Comparison of ENCODE assay signal across 27 mouse cellular contexts in genomic region chr1:60810821-60811220, GRCm38 (mm10).
DNase-seq lines count a peak whose midpoint lies in the region; ATAC-seq and TF ChIP-seq lines count a peak whose summit lies in the region.
"Had no signal": no experiment of that assay in that cellular context is flagged by ENCODE, and none has a peak within 500 bp of the region (broad histone marks: within the 10 kb centered on the region; RNA-seq: fewer than 3 reads in every experiment).

No protein-coding gene starts in this region.

- no peak for TF ChIP-seq POLR2A in liver, adult 2 months (IDR thresholded peaks at IDR 0.05; ENCODE audit: extremely low read depth, insufficient read depth, low read length)

- TF ChIP-seq CTCF in liver, adult 2 months (IDR thresholded peaks at IDR 0.05; ENCODE audit: low read depth, low read length): no peak
- TF ChIP-seq CTCF in liver, postnatal 0 days (IDR thresholded peaks at IDR 0.05; ENCODE audit: low read depth): no peak

- H3K4me2 ChIP-seq in liver, postnatal 0 days (ENCODE audit: low read depth, low read length): no peak overlapping the region
- H3K4me2 ChIP-seq: embryonic facial prominence, embryonic 13.5 days; forebrain, embryonic 12.5 days; forebrain, embryonic 15.5 days; heart, embryonic 13.5 days; hindbrain, embryonic 14.5 days had no signal

- TF ChIP-seq EP300 in liver, postnatal 0 days (IDR thresholded peaks at IDR 0.05; ENCODE audit: low read depth): no peak

- no peak for ATAC-seq in liver, postnatal 0 days
- ATAC-seq: forebrain, embryonic 15.5 days; hindbrain, postnatal 0 days; intestine, embryonic 16.5 days; Patski had no signal

- peaks cover 3% of the 10 kb centered on the region for H3K4me1 ChIP-seq in liver, adult 2 months (ENCODE audit: control insufficient read depth, insufficient read depth, low read length)
- no peaks in the 10 kb centered on the region for H3K4me1 ChIP-seq in liver, postnatal 0 days (ENCODE audit: insufficient read depth)
- peaks cover 2% of the 10 kb centered on the region; the same call in 1 of the 2 replicates for H3K4me1 ChIP-seq in brown adipose tissue, adult 24 weeks (ENCODE audit: control insufficient read depth, insufficient read depth, insufficient read length, low read length)
- H3K4me1 ChIP-seq: embryonic facial prominence, embryonic 10.5 days; embryonic facial prominence, embryonic 13.5 days; forebrain, embryonic 15.5 days had no signal

- H3K4me3 ChIP-seq in liver, adult 2 months (ENCODE audit: insufficient read depth, low read depth, low read length): no peak overlapping the region
- no peak overlapping the region for H3K4me3 ChIP-seq in liver, postnatal 0 days (ENCODE audit: low read depth, low read length)
- no peak overlapping the region for H3K4me3 ChIP-seq in brown adipose tissue, adult 24 weeks (ENCODE audit: insufficient read depth, low read depth, low read length)
- H3K4me3 ChIP-seq: embryonic facial prominence, embryonic 10.5 days; embryonic facial prominence, embryonic 13.5 days; erythroblast, embryonic 14.5 days; forebrain, embryonic 12.5 days; forebrain, embryonic 15.5 days; heart, embryonic 13.5 days had no signal

- H3K9ac ChIP-seq in liver, adult 2 months (ENCODE audit: low read depth, low read length): no peak overlapping the region
- H3K9ac ChIP-seq in liver, postnatal 0 days (replicated peaks): no peak overlapping the region
- H3K9ac ChIP-seq: embryonic facial prominence, embryonic 13.5 days; forebrain, embryonic 12.5 days; forebrain, embryonic 15.5 days; heart, embryonic 13.5 days; hindbrain, embryonic 14.5 days had no signal

- H3K36me3 ChIP-seq in liver, adult 2 months (ENCODE audit: control insufficient read depth, insufficient read depth, low read length): no peaks in the 10 kb centered on the region
- H3K36me3 ChIP-seq in liver, postnatal 0 days (replicated peaks; ENCODE audit: insufficient read depth, low read length): no peaks in the 10 kb centered on the region
- H3K36me3 ChIP-seq: embryonic facial prominence, embryonic 10.5 days; embryonic facial prominence, embryonic 13.5 days; forebrain, embryonic 12.5 days; forebrain, embryonic 15.5 days; heart, embryonic 13.5 days had no signal

- H3K27me3 ChIP-seq in liver, adult 2 months (ENCODE audit: control insufficient read depth, insufficient read depth, low read length): no peaks in the 10 kb centered on the region
- H3K27me3 ChIP-seq in liver, postnatal 0 days (ENCODE audit: insufficient read depth, low read length): no peaks in the 10 kb centered on the region
- H3K27me3 ChIP-seq: embryonic facial prominence, embryonic 13.5 days; forebrain, embryonic 12.5 days; forebrain, embryonic 15.5 days; heart, embryonic 13.5 days; Patski had no signal

- intact Hi-C loops in heart, postnatal 36 days (cut with DNase I): loop anchor here (5.0 kb wide), 2 partner anchors 46 to 199 kb away; no protein-coding TSS in a partner anchor

- no peaks in the 10 kb centered on the region for H3K79me2 ChIP-seq in liver, adult 2 months (ENCODE audit: control insufficient read depth, insufficient read depth, low read length)

- no peak overlapping the region for H3K27ac ChIP-seq in liver, adult 2 months (replicated peaks; ENCODE audit: insufficient read depth, low read depth, low read length)
- H3K27ac ChIP-seq in liver, postnatal 0 days (ENCODE audit: low read depth): no peak overlapping the region
- H3K27ac ChIP-seq in brown adipose tissue, adult 24 weeks (replicated peaks; ENCODE audit: low read depth, low read length): peak overlapping the region; percentile 93
- H3K27ac ChIP-seq: embryonic facial prominence, embryonic 10.5 days; embryonic facial prominence, embryonic 13.5 days; forebrain, embryonic 12.5 days; forebrain, embryonic 15.5 days; heart, embryonic 13.5 days; hindbrain, embryonic 14.5 days; hindbrain, postnatal 0 days had no signal

- DNase-seq in heart, adult 18-20 months: peak; percentile 44 to 46
- DNase-seq in heart, postnatal 36 days: no peak
- peak; percentile 68 for DNase-seq in liver, adult 2 months (ENCODE audit: extremely low read depth, low read depth, low spot score)
- no peak for DNase-seq in liver, postnatal 0 days
- DNase-seq in layer of hippocampus, postnatal 14 days (ENCODE audit: low spot score in 2 of 2): no peak
- DNase-seq: adrenal gland, adult 2 months; adrenal gland, postnatal 14 days; cerebellum, adult 11-12 months; cerebellum, adult 8-10 months; cerebellum, postnatal 10 days; cerebellum, postnatal 36 days; embryo, embryonic 11 days; gastrocnemius, postnatal 10 days; gastrocnemius, postnatal 36 days; heart, postnatal 4 days; kidney, adult 18-20 months had no signal

- no peaks in the 10 kb centered on the region for H3K9me3 ChIP-seq in liver, postnatal 0 days (ENCODE audit: low read length)
- H3K9me3 ChIP-seq: embryonic facial prominence, embryonic 10.5 days; embryonic facial prominence, embryonic 13.5 days; forebrain, embryonic 12.5 days; forebrain, embryonic 15.5 days; heart, embryonic 13.5 days had no signal

Comparison
In these comparisons a context has a peak if more than half of its experiments do, and no peak if none do; other contexts are left out.
1. DNase-seq: peak in heart, adult 18-20 months (2 of 2) and liver, adult 2 months (single experiment); none in heart, postnatal 36 days (0 of 2), liver, postnatal 0 days (single experiment) and layer of hippocampus, postnatal 14 days (0 of 2).